Mouse (Mus musculus): Measurements from ENCODE around the gene Mical2. TPM values are rescaled to one million over a fixed set of nuclear protein-coding genes. Genes with fewer than 3 reads are reported as not detected.
A peak's percentile ranks its signal among the peaks of the same experiment; 100 is the strongest.

The Mical2 gene
- polyA plus RNA-seq, 1 experiment from 2014 or later, result 140 TPM

GRCm38 (mm10) chr7:112254233-112254632 lies 28.6 kb downstream of the Mical2 start:
- H3K27ac ChIP-seq (replicated peaks in 1 of 2; ENCODE audit: control insufficient read depth in 1 of 2, insufficient read depth in 1 of 2, low read depth in 2 of 2, low read length in 2 of 2), result peak overlapping the region; percentile 4 to 6; a peak in 1 of 4 replicates
- ATAC-seq (ENCODE audit: insufficient number of reproducible peaks, insufficient read depth, low FRiP score, low read depth), result no peak

GRCm38 (mm10) chr7:112255248-112255866 lies 29.7 kb downstream of the Mical2 start:
- no peak overlapping the region for H3K4me2 ChIP-seq (ENCODE audit: low read length)
- no peaks in the 10 kb centered on the region for H3K9me3 ChIP-seq (ENCODE audit: control insufficient read depth, low read length)
- H3K27me3 ChIP-seq (ENCODE audit: control insufficient read depth, insufficient read depth, low read length), result no peaks in the 10 kb centered on the region
- no peak for ATAC-seq (ENCODE audit: insufficient number of reproducible peaks, insufficient read depth, low FRiP score, low read depth)
- H3K36me3 ChIP-seq (ENCODE audit: control insufficient read depth, insufficient read depth, low read length), result peaks cover 62% of the 10 kb centered on the region
- peaks cover 58 to 86% of the 10 kb centered on the region in 2 experiments for H3K4me1 ChIP-seq (ENCODE audit: control insufficient read depth in 2 of 2, insufficient read depth in 2 of 2, low read length in 2 of 2)
- H3K4me3 ChIP-seq (ENCODE audit: control insufficient read depth in 1 of 2, insufficient read depth in 1 of 2, low read depth in 1 of 2, low read length in 2 of 2), result no peak overlapping the region
- 54% methylated on average over 3 of the region's 3 CpGs for WGBS
- peak overlapping the region; percentile 40 to 82 for H3K27ac ChIP-seq (replicated peaks in 1 of 2; ENCODE audit: control insufficient read depth in 1 of 2, insufficient read depth in 1 of 2, low read depth in 2 of 2, low read length in 2 of 2)
- H3K9ac ChIP-seq (ENCODE audit: low read length), result peak overlapping the region; percentile 42; the same call in 1 of the 2 replicates

More at GRCm38 (mm10) chr7:112254233-112254632, 28.6 kb downstream of the Mical2 start:
- 50% methylated on average over 3 of the region's 3 CpGs for WGBS
- no peak overlapping the region for H3K4me3 ChIP-seq (ENCODE audit: control insufficient read depth in 1 of 2, insufficient read depth in 1 of 2, low read depth in 1 of 2, low read length in 2 of 2)
- no peak overlapping the region for H3K4me2 ChIP-seq (ENCODE audit: low read length)
- no peak overlapping the region for H3K9ac ChIP-seq (ENCODE audit: low read length)
- H3K36me3 ChIP-seq (ENCODE audit: control insufficient read depth, insufficient read depth, low read length), result peaks cover 72% of the 10 kb centered on the region
- peaks cover 61 to 87% of the 10 kb centered on the region in 2 experiments for H3K4me1 ChIP-seq (ENCODE audit: control insufficient read depth in 2 of 2, insufficient read depth in 2 of 2, low read length in 2 of 2)
- no peaks in the 10 kb centered on the region for H3K9me3 ChIP-seq (ENCODE audit: control insufficient read depth, low read length)
- no peaks in the 10 kb centered on the region for H3K27me3 ChIP-seq (ENCODE audit: control insufficient read depth, insufficient read depth, low read length)

DNA sequence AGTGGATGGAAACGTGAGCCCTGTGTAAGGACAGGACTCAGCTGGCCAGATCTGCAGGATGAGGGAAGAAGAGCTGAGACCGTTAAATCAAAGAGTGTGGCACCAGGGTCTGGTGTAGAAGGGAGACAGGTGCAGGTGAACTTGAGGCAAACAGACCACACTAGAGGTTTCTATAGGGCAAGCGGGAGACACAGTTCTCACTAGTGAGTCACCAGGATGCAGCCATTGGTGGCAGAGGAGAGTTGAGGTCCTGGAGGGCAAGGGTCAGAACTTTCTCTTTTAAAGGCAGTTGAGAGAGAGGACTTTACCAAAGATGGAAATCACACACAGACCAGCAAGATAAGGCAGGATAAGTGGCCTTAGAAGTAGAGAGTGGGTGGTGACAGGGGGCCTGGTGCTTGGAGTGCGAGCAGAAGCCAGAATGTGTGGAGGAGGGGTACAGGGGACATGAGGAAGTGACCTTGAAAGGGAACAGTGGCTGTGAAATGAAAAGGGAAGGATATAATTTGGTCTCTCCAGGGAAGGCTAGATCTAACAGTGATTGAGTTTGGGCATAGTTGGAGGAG lies 32.8 kb downstream of the Mical2 start:
- Histone ChIP-seq H3K27me3 (ENCODE audit: control insufficient read depth, insufficient read depth, low read length) (no peaks in the 10 kb centered on the region), H3K36me3 (ENCODE audit: control insufficient read depth, insufficient read depth, low read length) (peaks cover 62% of the 10 kb centered on the region), H3K4me1 (ENCODE audit: control insufficient read depth in 2 of 2, insufficient read depth in 2 of 2, low read length in 2 of 2) (peaks cover 54 to 81% of the 10 kb centered on the region in 2 experiments), H3K27ac (replicated peaks in 1 of 2; ENCODE audit: control insufficient read depth in 1 of 2, insufficient read depth in 1 of 2, low read depth in 2 of 2, low read length in 2 of 2) (peak overlapping the region; percentile 82 to 95), H3K9me3 (ENCODE audit: control insufficient read depth, low read length) (no peaks in the 10 kb centered on the region), H3K4me3 (ENCODE audit: control insufficient read depth in 1 of 2, insufficient read depth in 1 of 2, low read depth in 1 of 2, low read length in 2 of 2) (no peak overlapping the region), H3K4me2 (ENCODE audit: low read length) (no peak overlapping the region), H3K9ac (ENCODE audit: low read length) (peak overlapping the region; percentile 60)
- whole genome bisulfite sequencing, result 16% methylated on average over 4 of the region's 4 CpGs
- ATAC-seq (ENCODE audit: insufficient number of reproducible peaks, insufficient read depth, low FRiP score, low read depth), result peak; percentile 48

DNA sequence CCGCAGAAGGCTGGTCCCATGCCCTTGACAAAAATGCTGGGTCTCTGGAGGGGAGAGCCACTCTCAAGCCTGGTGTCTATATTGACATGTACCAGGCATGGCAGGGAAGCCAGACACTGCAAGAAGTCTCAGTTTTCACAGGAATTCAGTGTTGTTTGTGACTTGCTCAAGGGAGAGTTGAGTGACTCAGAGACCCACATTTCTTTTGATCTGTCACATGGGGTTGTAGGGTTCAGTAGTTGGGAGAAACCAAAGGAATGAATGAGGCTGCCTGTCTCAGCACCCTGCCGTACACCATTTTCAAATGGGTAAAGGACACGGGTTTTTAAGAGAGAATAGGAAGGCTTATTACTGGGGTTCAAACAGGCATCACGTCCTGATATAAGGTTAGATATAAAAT lies 33.6 kb downstream of the Mical2 start:
- ATAC-seq (ENCODE audit: insufficient number of reproducible peaks, insufficient read depth, low FRiP score, low read depth), result no peak
- 65% methylated on average over 4 of the region's 4 CpGs for WGBS
- Histone ChIP-seq H3K9me3 (ENCODE audit: control insufficient read depth, low read length) (no peaks in the 10 kb centered on the region), H3K27ac (replicated peaks in 1 of 2; ENCODE audit: control insufficient read depth in 1 of 2, insufficient read depth in 1 of 2, low read depth in 2 of 2, low read length in 2 of 2) (peak overlapping the region; percentile 82 to 95), H3K4me3 (ENCODE audit: control insufficient read depth in 1 of 2, insufficient read depth in 1 of 2, low read depth in 1 of 2, low read length in 2 of 2) (no peak overlapping the region), H3K27me3 (ENCODE audit: control insufficient read depth, insufficient read depth, low read length) (no peaks in the 10 kb centered on the region), H3K4me1 (ENCODE audit: control insufficient read depth in 2 of 2, insufficient read depth in 2 of 2, low read length in 2 of 2) (peaks cover 51 to 81% of the 10 kb centered on the region in 2 experiments), H3K9ac (ENCODE audit: low read length) (peak overlapping the region; percentile 60; the same call in 1 of the 2 replicates), H3K4me2 (ENCODE audit: low read length) (no peak overlapping the region), H3K36me3 (ENCODE audit: control insufficient read depth, insufficient read depth, low read length) (peaks cover 57% of the 10 kb centered on the region)

GRCm38 (mm10) chr7:112261121-112261520 lies 35.5 kb downstream of the Mical2 start:
- 27% methylated on average over 5 of the region's 5 CpGs for WGBS
- H3K4me1 ChIP-seq (ENCODE audit: control insufficient read depth in 2 of 2, insufficient read depth in 2 of 2, low read length in 2 of 2), result peaks cover 56 to 83% of the 10 kb centered on the region in 2 experiments

DNA sequence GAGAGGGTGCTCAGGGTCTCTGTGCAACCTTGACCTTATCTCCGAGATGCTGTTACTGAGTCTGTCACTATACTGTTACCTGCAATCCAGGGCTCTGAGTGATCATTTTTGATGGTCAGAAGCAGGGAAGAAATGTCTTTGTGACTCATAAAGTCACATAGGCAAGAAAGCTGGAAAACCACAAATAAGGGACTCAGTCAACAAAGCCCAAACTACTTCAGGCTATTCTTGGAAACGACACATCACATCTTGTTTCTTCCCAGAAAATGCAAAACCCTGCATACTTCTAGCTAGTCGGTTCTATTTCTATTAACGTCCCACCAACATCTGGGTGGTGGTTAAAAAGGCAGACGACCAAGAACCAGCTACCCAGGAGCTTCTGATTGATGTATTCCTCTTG lies 41.6 kb downstream of the Mical2 start:
- ATAC-seq (ENCODE audit: insufficient number of reproducible peaks, insufficient read depth, low FRiP score, low read depth), result no peak
- Histone ChIP-seq H3K27me3 (ENCODE audit: control insufficient read depth, insufficient read depth, low read length) (no peaks in the 10 kb centered on the region), H3K4me2 (ENCODE audit: low read length) (no peak overlapping the region), H3K9me3 (ENCODE audit: control insufficient read depth, low read length) (no peaks in the 10 kb centered on the region), H3K4me3 (ENCODE audit: control insufficient read depth in 1 of 2, insufficient read depth in 1 of 2, low read depth in 1 of 2, low read length in 2 of 2) (no peak overlapping the region), H3K36me3 (ENCODE audit: control insufficient read depth, insufficient read depth, low read length) (peaks cover 34% of the 10 kb centered on the region), H3K4me1 (ENCODE audit: control insufficient read depth in 2 of 2, insufficient read depth in 2 of 2, low read length in 2 of 2) (peaks cover 70 to 97% of the 10 kb centered on the region in 2 experiments), H3K27ac (replicated peaks in 1 of 2; ENCODE audit: control insufficient read depth in 1 of 2, insufficient read depth in 1 of 2, low read depth in 2 of 2, low read length in 2 of 2) (peak overlapping the region; percentile 95 to 96), H3K9ac (ENCODE audit: low read length) (peak overlapping the region; percentile 35)
- WGBS, result 54% methylated on average over 5 of the region's 5 CpGs

More at GRCm38 (mm10) chr7:112261121-112261520, 35.5 kb downstream of the Mical2 start:
- Histone ChIP-seq H3K36me3 (ENCODE audit: control insufficient read depth, insufficient read depth, low read length) (peaks cover 39% of the 10 kb centered on the region), H3K27me3 (ENCODE audit: control insufficient read depth, insufficient read depth, low read length) (no peaks in the 10 kb centered on the region), H3K27ac (replicated peaks in 1 of 2; ENCODE audit: control insufficient read depth in 1 of 2, insufficient read depth in 1 of 2, low read depth in 2 of 2, low read length in 2 of 2) (peak overlapping the region; percentile 86 to 94), H3K4me3 (ENCODE audit: control insufficient read depth in 1 of 2, insufficient read depth in 1 of 2, low read depth in 1 of 2, low read length in 2 of 2) (no peak overlapping the region), H3K9me3 (ENCODE audit: control insufficient read depth, low read length) (no peaks in the 10 kb centered on the region), H3K9ac (ENCODE audit: low read length) (no peak overlapping the region), H3K4me2 (ENCODE audit: low read length) (no peak overlapping the region)
- ATAC-seq (ENCODE audit: insufficient number of reproducible peaks, insufficient read depth, low FRiP score, low read depth), result peak; percentile 69

- peak overlapping the region; percentile 95 to 96 for H3K27ac ChIP-seq (replicated peaks in 1 of 2; ENCODE audit: control insufficient read depth in 1 of 2, insufficient read depth in 1 of 2, low read depth in 2 of 2, low read length in 2 of 2)
- H3K27me3 ChIP-seq (ENCODE audit: control insufficient read depth, insufficient read depth, low read length), result no peaks in the 10 kb centered on the region
- H3K9me3 ChIP-seq (ENCODE audit: control insufficient read depth, low read length), result no peaks in the 10 kb centered on the region
- ATAC-seq (ENCODE audit: insufficient number of reproducible peaks, insufficient read depth, low FRiP score, low read depth), result no peak
- H3K36me3 ChIP-seq (ENCODE audit: control insufficient read depth, insufficient read depth, low read length), result peaks cover 37% of the 10 kb centered on the region
- H3K4me3 ChIP-seq (ENCODE audit: control insufficient read depth in 1 of 2, insufficient read depth in 1 of 2, low read depth in 1 of 2, low read length in 2 of 2), result no peak overlapping the region
- peak overlapping the region; percentile 62 for H3K9ac ChIP-seq (ENCODE audit: low read length)
- H3K4me1 ChIP-seq (ENCODE audit: control insufficient read depth in 2 of 2, insufficient read depth in 2 of 2, low read length in 2 of 2), result peaks cover 80 to 97% of the 10 kb centered on the region in 2 experiments
- peak overlapping the region; percentile 26 for H3K4me2 ChIP-seq (ENCODE audit: low read length)
- 19% methylated on average over 15 of the region's 15 CpGs for WGBS
Observed at GRCm38 (mm10) chr7:112268761-112269425, 43.2 kb downstream of the Mical2 start.

All from heart, embryonic 14.5 days (tissue).